Mouse (Mus musculus) cerebral cortex, adult 2 months (tissue): ENCODE data around the gene Btbd9.

Source experiments
- WGBS: fragments of 180-500 bp; shearing (Covaris S2); methylation state at CpG from one replicate; pipeline ENCODE4 v1.1.7; 2018; 5-methylcytosine and 5-hydroxymethylcytosine counted together

The Btbd9 gene

GRCm38 (mm10) chr17:30388817-30389216 lies 187.5 kb downstream of the Btbd9 start:
- WGBS: 50% methylated on average over 4 of the region's 4 CpGs

GRCm38 (mm10) chr17:30388391-30388790 lies 187.9 kb downstream of the Btbd9 start:
- 62% methylated on average over 3 of the region's 3 CpGs for WGBS

- whole genome bisulfite sequencing: 79% methylated on average over 9 of the region's 9 CpGs
Observed at GRCm38 (mm10) chr17:30386241-30386640, 190.0 kb downstream of the Btbd9 start.

DNA sequence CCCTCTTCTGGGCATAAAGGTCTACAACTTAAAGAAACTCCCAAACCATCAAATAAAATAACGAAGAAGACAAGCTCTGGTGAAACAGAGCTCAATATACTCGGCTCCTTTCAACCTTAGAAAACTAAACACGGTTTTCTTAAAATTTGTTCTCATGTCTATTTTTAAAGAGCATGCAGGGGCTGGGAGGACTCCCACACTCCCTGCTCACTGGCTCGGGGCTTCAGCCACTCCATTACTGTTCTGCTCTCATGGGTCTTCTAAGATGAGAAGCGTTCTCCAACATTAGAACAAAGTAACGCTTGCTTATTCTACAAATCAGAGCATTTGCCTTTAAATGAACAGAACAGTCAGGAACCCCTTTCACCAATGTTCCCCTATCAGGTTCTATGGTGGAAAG lies 192.6 kb downstream of the Btbd9 start:
- 57% methylated on average over 6 of the region's 6 CpGs for WGBS

- WGBS: 38% methylated on average over 5 of the region's 5 CpGs
Observed at GRCm38 (mm10) chr17:30378221-30379010, 197.9 kb downstream of the Btbd9 start.

DNA sequence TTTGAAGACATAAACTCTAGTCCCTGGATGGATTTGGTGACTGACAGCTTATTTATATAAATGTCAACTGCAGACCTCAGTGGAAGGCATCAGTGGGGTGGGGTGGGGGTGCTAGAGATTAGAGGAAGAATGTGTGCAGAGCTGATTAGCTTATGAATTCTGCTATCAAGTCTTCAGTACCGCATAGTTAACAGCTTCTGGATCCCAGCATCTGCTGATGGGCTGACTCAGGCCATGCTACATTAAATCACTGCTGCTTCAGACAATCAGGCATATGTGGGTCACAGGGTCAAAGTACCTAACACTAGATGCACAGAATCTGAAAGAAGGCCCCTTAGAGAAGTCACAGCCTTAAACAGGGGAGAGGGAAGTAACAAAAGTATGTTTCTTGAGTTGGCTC lies 198.5 kb downstream of the Btbd9 start:
- 79% methylated on average over 1 of the region's 1 CpGs for WGBS

- WGBS: 87% methylated on average over 1 of the region's 1 CpGs
Observed at GRCm38 (mm10) chr17:30375107-30375506, 201.2 kb downstream of the Btbd9 start.

DNA sequence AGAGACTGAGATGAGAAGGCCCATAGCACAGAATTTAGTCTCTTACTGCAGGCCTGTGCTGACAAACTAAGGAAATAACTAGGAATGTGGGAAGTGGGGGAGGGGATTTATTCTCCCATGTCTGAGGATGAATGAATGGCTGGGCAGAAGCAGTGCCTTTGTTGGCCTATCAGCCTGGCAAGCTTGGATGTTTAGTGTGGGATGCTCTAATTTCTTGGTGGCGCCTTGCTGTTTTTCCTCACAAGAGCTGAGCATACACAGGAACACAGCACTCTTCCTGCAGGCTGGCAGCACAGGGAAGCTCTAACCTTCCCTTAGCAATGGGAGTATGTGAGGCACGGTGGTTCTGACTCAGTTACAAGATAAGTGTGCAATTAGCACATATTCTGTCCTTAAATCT lies 207.7 kb downstream of the Btbd9 start:
- 28% methylated on average over 2 of the region's 2 CpGs for WGBS

DNA sequence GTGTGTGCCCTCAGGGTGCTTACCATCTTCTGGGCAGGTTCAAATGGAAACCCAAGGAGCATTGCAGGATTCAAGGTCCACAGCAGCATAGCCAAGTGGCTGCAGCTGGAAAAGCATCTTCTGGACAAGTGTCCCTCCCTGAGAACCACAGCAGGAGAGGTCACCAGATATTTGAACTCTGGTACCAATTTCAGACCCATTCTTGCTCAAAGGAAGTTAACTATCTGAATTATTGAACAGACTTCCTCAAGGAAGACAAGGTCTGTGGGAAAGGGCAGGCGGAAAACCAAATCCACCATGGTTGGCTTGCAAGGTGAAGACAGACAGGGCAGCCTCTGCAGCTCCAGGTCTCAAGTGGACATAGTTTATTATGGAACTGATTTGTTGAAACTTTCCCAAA lies 211.6 kb downstream of the Btbd9 start:
- WGBS: 100% methylated on average over 1 of the region's 1 CpGs

- 75% methylated on average over 5 of the region's 5 CpGs for WGBS
Observed at GRCm38 (mm10) chr17:30363365-30363764, 212.9 kb downstream of the Btbd9 start.

DNA sequence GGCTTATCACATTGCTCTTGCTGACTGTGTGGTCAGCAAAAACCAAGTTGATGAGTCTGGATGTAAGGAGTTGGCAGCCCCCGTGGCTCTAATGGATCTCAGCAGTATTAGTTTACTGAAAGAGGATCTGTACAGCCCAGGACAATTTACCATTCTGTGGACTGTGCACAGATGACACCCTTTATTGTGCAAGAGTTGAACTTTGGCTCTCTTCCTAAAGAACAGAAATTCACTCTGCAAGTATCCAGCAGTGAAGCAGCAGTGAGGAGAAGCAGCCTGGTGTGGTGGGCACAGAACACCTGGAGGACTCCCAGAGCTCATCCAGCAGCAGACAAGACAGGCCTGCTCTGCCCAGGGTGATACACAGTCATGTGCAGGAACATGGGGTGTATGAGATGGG lies 215.6 kb downstream of the Btbd9 start:
- 69% methylated on average over 1 of the region's 1 CpGs for WGBS

DNA sequence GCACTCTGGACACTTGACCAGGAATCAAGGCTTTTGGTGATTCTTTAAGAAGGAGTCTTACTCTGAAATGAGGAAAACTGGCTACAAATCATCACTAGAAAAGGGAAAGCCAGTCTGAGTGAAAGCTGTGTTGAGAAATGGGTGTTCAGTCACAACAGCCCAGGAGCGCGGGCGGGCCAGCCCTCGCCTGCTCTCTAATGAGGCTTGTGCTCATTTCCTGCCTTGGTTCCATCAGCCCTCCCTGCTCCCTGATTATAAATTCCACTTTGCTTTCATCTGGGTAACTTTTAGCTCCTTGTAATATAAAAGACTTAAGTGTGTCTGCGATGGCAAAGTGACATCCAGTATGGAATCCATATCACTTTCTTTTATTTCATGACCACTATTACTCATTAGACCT lies 216.9 kb downstream of the Btbd9 start:
- WGBS: 71% methylated on average over 5 of the region's 5 CpGs

- 98% methylated on average over 1 of the region's 1 CpGs for WGBS
Observed at GRCm38 (mm10) chr17:30355431-30355830, 220.9 kb downstream of the Btbd9 start.

DNA sequence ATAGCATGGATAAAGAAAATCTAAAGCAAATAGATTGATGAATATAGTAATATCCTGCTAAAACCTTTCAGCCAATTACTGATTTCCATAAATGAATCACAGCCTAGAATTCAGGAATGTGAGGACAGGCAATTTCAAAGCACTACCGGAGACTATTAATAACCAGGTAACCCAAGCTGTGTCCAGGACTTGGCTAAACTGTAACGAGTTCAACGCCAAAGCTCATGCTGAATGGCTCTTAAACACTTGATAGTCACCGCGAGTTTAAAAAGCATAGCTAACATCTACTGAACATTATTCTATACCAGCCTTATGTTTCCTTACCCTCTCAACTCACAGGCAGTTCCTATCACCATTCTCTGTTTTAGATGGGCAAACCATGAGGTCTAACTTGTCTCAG lies 221.9 kb downstream of the Btbd9 start:
- 84% methylated on average over 5 of the region's 5 CpGs for WGBS

DNA sequence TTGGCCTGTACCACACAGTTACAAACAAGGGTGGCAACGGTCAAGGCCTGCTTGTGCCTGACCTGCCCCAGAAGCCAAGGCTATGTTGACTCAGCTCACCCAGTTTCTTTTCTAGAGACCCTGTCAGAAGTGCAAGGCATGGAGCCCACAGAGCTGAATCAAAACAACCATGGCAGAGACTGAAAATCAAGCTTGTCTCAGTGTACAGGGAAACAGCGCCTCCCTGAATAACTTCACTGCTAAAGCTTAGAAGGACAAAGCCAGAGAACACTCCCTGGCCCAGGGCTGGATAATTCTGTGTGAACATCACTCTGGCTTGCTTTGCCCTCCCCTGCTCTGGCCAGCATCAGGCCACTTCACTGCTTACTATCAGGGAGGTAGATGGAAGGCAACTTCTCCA lies 228.3 kb downstream of the Btbd9 start:
- 80% methylated on average over 2 of the region's 2 CpGs for WGBS

GRCm38 (mm10) chr17:30347101-30347613 lies 229.1 kb downstream of the Btbd9 start:
- 48% methylated on average over 10 of the region's 10 CpGs for WGBS

GRCm38 (mm10) chr17:30345008-30345407 lies 231.3 kb downstream of the Btbd9 start:
- WGBS: 92% methylated on average over 3 of the region's 3 CpGs

DNA sequence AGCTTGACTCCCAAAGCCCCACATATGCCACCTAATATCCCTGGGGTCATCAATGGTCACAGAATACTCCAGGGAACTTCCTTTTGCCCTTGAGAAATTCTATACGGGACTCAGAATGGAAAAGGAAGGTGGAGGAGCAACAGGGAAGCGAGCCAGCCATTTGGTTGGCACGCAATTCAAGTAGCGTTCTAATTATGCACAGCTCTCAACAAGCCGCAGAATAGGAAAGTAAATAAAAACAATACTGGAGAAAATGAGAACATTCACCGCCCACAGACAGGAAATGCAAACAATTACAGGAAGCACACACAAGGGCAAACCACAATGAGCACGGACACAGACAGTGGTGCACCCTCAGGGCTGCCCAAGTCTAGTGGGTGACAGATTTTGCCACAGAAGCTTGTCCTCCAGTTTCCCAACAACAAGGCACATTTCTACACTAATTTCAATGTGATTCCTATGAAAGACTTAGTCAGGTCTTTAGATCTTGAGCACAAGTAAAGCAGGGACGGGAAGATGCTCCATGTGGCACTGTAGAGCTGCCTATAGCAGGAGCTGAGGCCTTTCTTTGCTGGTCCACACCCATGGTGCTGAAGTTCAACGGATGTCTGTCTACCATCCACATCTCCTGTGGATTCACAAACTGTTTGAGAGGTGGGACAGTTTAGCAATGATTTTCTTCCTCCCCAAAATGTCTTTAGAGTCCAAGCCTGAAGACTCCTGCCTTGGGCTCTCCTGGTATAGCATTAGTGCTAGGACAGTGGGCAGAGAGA lies 232.4 kb downstream of the Btbd9 start:
- 49% methylated on average over 9 of the region's 9 CpGs for WGBS

- WGBS: 93% methylated on average over 6 of the region's 6 CpGs
Observed at GRCm38 (mm10) chr17:30341556-30341955, 234.7 kb downstream of the Btbd9 start.

- WGBS: 78% methylated on average over 13 of the region's 13 CpGs
Observed at GRCm38 (mm10) chr17:30340495-30341126, 235.7 kb downstream of the Btbd9 start.

DNA sequence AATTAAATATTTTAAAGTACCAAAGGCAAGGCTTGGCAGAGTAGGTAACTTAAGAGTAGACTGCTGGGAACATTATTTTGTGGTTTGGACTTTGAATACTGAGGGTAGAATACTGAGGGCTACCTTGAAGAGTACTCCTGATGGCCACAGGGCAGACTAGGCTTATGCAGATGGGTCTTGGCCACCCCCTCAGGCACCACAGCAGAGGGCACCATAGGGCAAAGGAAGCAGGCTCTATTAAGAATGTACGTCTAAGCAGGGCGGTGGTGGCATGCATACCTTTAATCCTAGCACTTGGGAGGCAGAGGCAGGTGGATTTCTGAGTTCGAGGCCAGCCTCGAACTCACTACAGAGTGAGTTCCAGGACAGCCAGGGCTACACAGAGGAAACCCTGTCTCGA lies 237.0 kb downstream of the Btbd9 start:
- 93% methylated on average over 5 of the region's 5 CpGs for WGBS

- 74% methylated on average over 7 of the region's 7 CpGs for WGBS
Observed at GRCm38 (mm10) chr17:30336816-30337215, 239.5 kb downstream of the Btbd9 start.
